Mouse (Mus musculus): ENCODE data around the gene Leng8. TPM values are rescaled to one million over a fixed set of nuclear protein-coding genes. Genes with fewer than 3 reads are reported as not detected.

Leng8 gene
- polyA plus RNA-seq, 1 experiment: 225 TPM

GRCm38 (mm10) chr7:4136404-4136770 lies 452 bp upstream of the Leng8 start:
- TF ChIP-seq CTCF (conservative IDR thresholded peaks at IDR 0.05; ENCODE audit: insufficient read depth, insufficient read length, low read depth, low read length): no peak
- Histone ChIP-seq H3K27ac (ENCODE audit: insufficient read depth, low read depth, low read length) (peak overlapping the region; percentile 65), H3K36me3 (ENCODE audit: control insufficient read depth, insufficient read depth, low read length) (peaks cover 4% of the 10 kb centered on the region), H3K4me3 (ENCODE audit: insufficient read depth, low read depth, low read length) (peak overlapping the region; percentile 77), H3K4me1 (ENCODE audit: control insufficient read depth, insufficient read depth, low read length) (no peaks in the 10 kb centered on the region), H3K27me3 (replicated peaks; ENCODE audit: control insufficient read depth, insufficient read depth, low read length) (no peaks in the 10 kb centered on the region)
- no peak for DNase-seq
- under 1% methylated on average over 16 of the region's 16 CpGs for WGBS

DNA sequence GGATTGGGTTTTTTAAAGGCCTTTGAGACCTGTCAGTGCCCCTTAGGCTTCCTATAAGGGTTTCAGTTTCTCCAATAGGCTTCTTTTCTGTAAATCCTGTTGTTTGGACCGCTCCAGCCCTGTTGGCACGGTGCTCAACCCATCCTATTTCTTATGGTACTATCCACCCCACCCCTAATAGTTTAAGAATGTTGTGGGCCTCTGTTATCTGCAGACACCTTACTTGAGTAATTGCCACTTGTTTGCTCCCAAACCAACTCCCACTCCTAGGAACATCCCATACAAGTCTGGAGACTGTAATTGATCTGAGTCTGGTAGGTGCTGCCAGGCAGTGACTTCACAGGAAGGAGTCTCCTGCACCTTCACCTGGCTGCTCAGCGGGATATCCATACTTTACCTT lies 907 bp downstream of the Leng8 start:
- no peaks in the 10 kb centered on the region for H3K4me1 ChIP-seq (ENCODE audit: control insufficient read depth, insufficient read depth, low read length)
- H3K36me3 ChIP-seq (ENCODE audit: control insufficient read depth, insufficient read depth, low read length): peaks cover 4% of the 10 kb centered on the region
- H3K27me3 ChIP-seq (replicated peaks; ENCODE audit: control insufficient read depth, insufficient read depth, low read length): no peaks in the 10 kb centered on the region
- no peak for TF ChIP-seq CTCF (conservative IDR thresholded peaks at IDR 0.05; ENCODE audit: insufficient read depth, insufficient read length, low read depth, low read length)
- no peak overlapping the region for H3K27ac ChIP-seq (ENCODE audit: insufficient read depth, low read depth, low read length)
- peak overlapping the region; percentile 77 for H3K4me3 ChIP-seq (ENCODE audit: insufficient read depth, low read depth, low read length)
- DNase-seq: no peak
- WGBS: 40% methylated on average over 3 of the region's 3 CpGs

- no peak overlapping the region for H3K4me3 ChIP-seq (ENCODE audit: insufficient read depth, low read depth, low read length)
- 66% methylated on average over 2 of the region's 2 CpGs for whole genome bisulfite sequencing
- no peak overlapping the region for H3K27ac ChIP-seq (ENCODE audit: insufficient read depth, low read depth, low read length)
- no peak for DNase-seq
- no peaks in the 10 kb centered on the region for H3K27me3 ChIP-seq (replicated peaks; ENCODE audit: control insufficient read depth, insufficient read depth, low read length)
- H3K4me1 ChIP-seq (ENCODE audit: control insufficient read depth, insufficient read depth, low read length): no peaks in the 10 kb centered on the region
- TF ChIP-seq POLR2A (IDR thresholded peaks at IDR 0.05; ENCODE audit: low read depth, low read length): no peak
- peaks cover 4% of the 10 kb centered on the region for H3K36me3 ChIP-seq (ENCODE audit: control insufficient read depth, insufficient read depth, low read length)
Observed at GRCm38 (mm10) chr7:4138181-4138580, 1.3 kb downstream of the Leng8 start.

- no peak overlapping the region for H3K27ac ChIP-seq (ENCODE audit: insufficient read depth, low read depth, low read length)
- no peak overlapping the region for H3K4me3 ChIP-seq (ENCODE audit: insufficient read depth, low read depth, low read length)
- 84% methylated on average over 7 of the region's 7 CpGs for WGBS
- DNase-seq: no peak
- H3K36me3 ChIP-seq (ENCODE audit: control insufficient read depth, insufficient read depth, low read length): peaks cover 4% of the 10 kb centered on the region
- H3K4me1 ChIP-seq (ENCODE audit: control insufficient read depth, insufficient read depth, low read length): no peaks in the 10 kb centered on the region
- no peaks in the 10 kb centered on the region for H3K27me3 ChIP-seq (replicated peaks; ENCODE audit: control insufficient read depth, insufficient read depth, low read length)
- TF ChIP-seq POLR2A (IDR thresholded peaks at IDR 0.05; ENCODE audit: low read depth, low read length) (no peak), CTCF (conservative IDR thresholded peaks at IDR 0.05; ENCODE audit: insufficient read depth, insufficient read length, low read depth, low read length) (no peak)
Observed at GRCm38 (mm10) chr7:4138671-4139070, 1.8 kb downstream of the Leng8 start.

DNA sequence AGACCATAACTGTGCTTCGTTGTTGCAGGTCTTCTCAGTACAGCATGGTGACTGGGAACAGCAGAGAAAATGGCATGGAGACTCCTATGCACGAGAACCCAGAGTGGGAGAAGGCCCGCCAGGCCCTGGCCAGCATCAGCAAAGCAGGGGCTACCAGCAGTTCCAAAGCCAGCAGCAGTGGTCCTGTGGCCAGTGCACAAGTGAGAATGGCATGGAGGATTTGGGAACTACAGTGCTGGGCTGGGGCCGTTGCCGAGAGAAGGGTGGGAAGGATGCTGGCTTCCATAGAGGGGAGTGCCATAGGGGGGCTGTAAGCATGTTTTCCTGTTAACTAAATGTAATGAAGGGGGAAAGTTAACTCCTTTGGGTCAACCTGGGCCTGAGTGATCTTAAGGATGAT lies 2.6 kb downstream of the Leng8 start:
- TF ChIP-seq CTCF (conservative IDR thresholded peaks at IDR 0.05; ENCODE audit: insufficient read depth, insufficient read length, low read depth, low read length) (no peak), POLR2A (IDR thresholded peaks at IDR 0.05; ENCODE audit: low read depth, low read length) (no peak)
- Histone ChIP-seq H3K4me3 (ENCODE audit: insufficient read depth, low read depth, low read length) (no peak overlapping the region), H3K36me3 (ENCODE audit: control insufficient read depth, insufficient read depth, low read length) (peaks cover 4% of the 10 kb centered on the region), H3K27me3 (replicated peaks; ENCODE audit: control insufficient read depth, insufficient read depth, low read length) (no peaks in the 10 kb centered on the region), H3K4me1 (ENCODE audit: control insufficient read depth, insufficient read depth, low read length) (no peaks in the 10 kb centered on the region), H3K27ac (ENCODE audit: insufficient read depth, low read depth, low read length) (no peak overlapping the region)
- DNase-seq: no peak
- WGBS: 89% methylated on average over 5 of the region's 5 CpGs

- no peaks in the 10 kb centered on the region for H3K27me3 ChIP-seq (replicated peaks; ENCODE audit: control insufficient read depth, insufficient read depth, low read length)
- DNase-seq: no peak
- H3K27ac ChIP-seq (ENCODE audit: insufficient read depth, low read depth, low read length): no peak overlapping the region
- no peak for TF ChIP-seq POLR2A (IDR thresholded peaks at IDR 0.05; ENCODE audit: low read depth, low read length)
- no peak for TF ChIP-seq CTCF (conservative IDR thresholded peaks at IDR 0.05; ENCODE audit: insufficient read depth, insufficient read length, low read depth, low read length)
- 88% methylated on average over 6 of the region's 6 CpGs for WGBS
- H3K36me3 ChIP-seq (ENCODE audit: control insufficient read depth, insufficient read depth, low read length): peaks cover 4% of the 10 kb centered on the region
- no peak overlapping the region for H3K4me3 ChIP-seq (ENCODE audit: insufficient read depth, low read depth, low read length)
- H3K4me1 ChIP-seq (ENCODE audit: control insufficient read depth, insufficient read depth, low read length): no peaks in the 10 kb centered on the region
Observed at GRCm38 (mm10) chr7:4141648-4142325, 4.9 kb downstream of the Leng8 start.

DNA sequence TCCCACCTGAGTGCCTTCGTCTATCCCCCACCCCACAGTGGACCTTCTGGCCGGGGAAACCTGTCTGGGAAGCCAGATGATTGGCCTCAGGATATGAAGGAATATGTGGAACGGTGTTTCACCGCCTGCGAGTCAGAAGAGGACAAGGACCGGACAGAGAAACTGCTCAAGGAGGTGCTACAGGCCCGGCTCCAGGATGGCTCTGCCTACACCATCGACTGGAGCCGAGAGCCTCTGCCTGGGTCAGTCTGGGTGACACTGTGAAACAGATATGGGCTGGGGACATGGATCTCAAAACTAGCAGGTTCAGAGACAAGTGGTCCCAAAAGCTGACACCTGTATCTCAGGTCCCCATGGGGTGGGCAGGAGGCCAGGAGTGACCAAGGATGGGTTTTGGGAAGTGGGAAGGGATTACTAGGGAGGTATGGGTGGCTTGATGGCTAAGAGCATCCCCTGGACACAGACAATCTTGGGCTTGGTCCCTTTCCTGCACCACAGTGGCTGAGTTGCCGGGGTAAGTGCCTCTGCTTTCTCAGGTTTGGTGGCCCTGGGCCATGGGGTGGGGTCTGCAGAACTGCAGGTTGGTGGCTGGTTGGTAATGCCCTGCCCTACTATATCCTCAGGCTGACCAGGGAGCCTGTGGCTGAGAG lies 6.1 kb downstream of the Leng8 start:
- WGBS: 93% methylated on average over 10 of the region's 10 CpGs

More for the DNA sequence above, 6.1 kb downstream of the Leng8 start:
- Histone ChIP-seq H3K4me3 (ENCODE audit: insufficient read depth, low read depth, low read length) (no peak overlapping the region), H3K4me1 (ENCODE audit: control insufficient read depth, insufficient read depth, low read length) (peaks cover 1% of the 10 kb centered on the region; the same call in 1 of the 2 replicates), H3K27ac (ENCODE audit: insufficient read depth, low read depth, low read length) (no peak overlapping the region), H3K36me3 (ENCODE audit: control insufficient read depth, insufficient read depth, low read length) (peaks cover 4% of the 10 kb centered on the region), H3K27me3 (replicated peaks; ENCODE audit: control insufficient read depth, insufficient read depth, low read length) (no peaks in the 10 kb centered on the region)
- TF ChIP-seq CTCF (conservative IDR thresholded peaks at IDR 0.05; ENCODE audit: insufficient read depth, insufficient read length, low read depth, low read length): no peak
- no peak for TF ChIP-seq POLR2A (IDR thresholded peaks at IDR 0.05; ENCODE audit: low read depth, low read length)
- no peak for DNase-seq

Data from kidney, adult 2 months (tissue).